Mouse (Mus musculus): ENCODE data around the gene Plce1.

Plce1 gene

GRCm38 (mm10) chr19:38721808-38722207 is 240.9 kb downstream of the Plce1 start:
- DNase-seq (ENCODE audit: low spot score in 2 of 2) = no peak

GRCm38 (mm10) chr19:38722982-38723381 is 242.1 kb downstream of the Plce1 start:
- no peak for DNase-seq (ENCODE audit: low spot score in 2 of 2)

GRCm38 (mm10) chr19:38723969-38724368 is 243.1 kb downstream of the Plce1 start:
- peak in 1 of 2 experiments; percentile 5 for DNase-seq (ENCODE audit: low spot score in 2 of 2)

- DNase-seq (ENCODE audit: low spot score in 2 of 2) = no peak
These were observed 247.9 kb downstream of the Plce1 start for GRCm38 (mm10) chr19:38728842-38729241.

GRCm38 (mm10) chr19:38729264-38729663 is 248.4 kb downstream of the Plce1 start:
- DNase-seq (ENCODE audit: low spot score in 2 of 2) = no peak

GRCm38 (mm10) chr19:38744546-38744945 is 263.6 kb downstream of the Plce1 start:
- DNase-seq (ENCODE audit: low spot score in 2 of 2) = no peak

GRCm38 (mm10) chr19:38745810-38746491 is 265.0 kb downstream of the Plce1 start:
- DNase-seq (ENCODE audit: low spot score in 2 of 2) = no peak

GRCm38 (mm10) chr19:38746492-38747014 is 265.6 kb downstream of the Plce1 start:
- no peak for DNase-seq (ENCODE audit: low spot score in 2 of 2)

GRCm38 (mm10) chr19:38750192-38750591 is 269.3 kb downstream of the Plce1 start:
- no peak for DNase-seq (ENCODE audit: low spot score in 2 of 2)

- no peak for DNase-seq (ENCODE audit: low spot score in 2 of 2)
These were observed 276.3 kb downstream of the Plce1 start for GRCm38 (mm10) chr19:38757161-38757560.

GRCm38 (mm10) chr19:38758056-38758455 is 277.1 kb downstream of the Plce1 start:
- DNase-seq (ENCODE audit: low spot score in 2 of 2) = no peak

- no peak for DNase-seq (ENCODE audit: low spot score in 2 of 2)
These were observed 278.0 kb downstream of the Plce1 start for GRCm38 (mm10) chr19:38758685-38759472.

- DNase-seq (ENCODE audit: low spot score in 2 of 2) = no peak
These were observed 279.5 kb downstream of the Plce1 start for GRCm38 (mm10) chr19:38760441-38760840.

GRCm38 (mm10) chr19:38766306-38766705 is 285.4 kb downstream of the Plce1 start:
- no peak for DNase-seq (ENCODE audit: low spot score in 2 of 2)

GRCm38 (mm10) chr19:38775548-38775947 is 294.6 kb downstream of the Plce1 start:
- DNase-seq (ENCODE audit: low spot score in 2 of 2) = peak; percentile 46 to 63

- DNase-seq (ENCODE audit: low spot score in 2 of 2) = no peak
These were observed 297.9 kb downstream of the Plce1 start for GRCm38 (mm10) chr19:38778805-38779204.

- no peak for DNase-seq (ENCODE audit: low spot score in 2 of 2)
These were observed 302.6 kb downstream of the Plce1 start for GRCm38 (mm10) chr19:38783542-38783941.

GRCm38 (mm10) chr19:38787756-38788155 is 306.8 kb downstream of the Plce1 start:
- DNase-seq (ENCODE audit: low spot score in 2 of 2) = no peak

GRCm38 (mm10) chr19:38793563-38794045 is 312.7 kb downstream of the Plce1 start:
- DNase-seq (ENCODE audit: low spot score in 2 of 2) = no peak

GRCm38 (mm10) chr19:38796546-38796945 is 315.6 kb downstream of the Plce1 start:
- DNase-seq (ENCODE audit: low spot score in 2 of 2) = no peak

GRCm38 (mm10) chr19:38798291-38798690 is 317.4 kb downstream of the Plce1 start:
- peak; percentile 38 to 64 for DNase-seq (ENCODE audit: low spot score in 2 of 2)

GRCm38 (mm10) chr19:38798801-38799200 is 317.9 kb downstream of the Plce1 start:
- no peak for DNase-seq (ENCODE audit: low spot score in 2 of 2)

- no peak for DNase-seq (ENCODE audit: low spot score in 2 of 2)
These were observed 337.3 kb downstream of the Plce1 start for GRCm38 (mm10) chr19:38818191-38818590.
